Mouse (Mus musculus) testis, adult 2 months (tissue): ENCODE data around the gene Cnnm4.

Source experiments
- CTCF ChIP-seq: fragments of 200-500 bp; IDR thresholded peaks from 2 replicates; pipeline ENCODE4 v1.5.1; 2012; ENCODE audit warnings: low read depth, mild to moderate bottlenecking, inconsistent platforms, low read length, moderate library complexity; ENCODE audit not compliant: control insufficient read depth, insufficient read depth, insufficient replicate concordance
- POLR2A ChIP-seq: fragments of 200-500 bp; IDR thresholded peaks from 2 replicates; pipeline ENCODE4 v1.6.1; 2012; ENCODE audit warnings: low read depth, mild to moderate bottlenecking, inconsistent platforms, low read length, moderate library complexity; ENCODE audit not compliant: control insufficient read depth

DNA sequence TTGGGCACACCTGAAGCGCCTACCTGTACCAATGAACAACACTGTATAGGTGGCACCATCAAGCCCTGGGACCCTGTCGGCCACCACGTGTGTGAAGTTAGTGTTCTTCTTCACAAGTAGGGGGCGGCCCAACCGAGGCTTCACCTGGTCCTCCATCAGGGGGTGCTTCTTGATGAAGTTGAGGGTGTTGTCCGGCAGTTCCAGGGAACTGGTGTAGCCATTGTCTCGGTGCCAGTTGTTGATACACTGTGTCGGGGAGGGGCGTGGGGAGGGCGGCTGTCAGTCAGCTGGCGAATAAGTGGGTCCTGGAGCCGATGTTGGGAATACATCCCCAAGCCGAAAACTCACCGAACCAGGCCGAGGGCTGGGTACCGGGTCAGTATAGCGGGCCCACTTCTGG lies 80.5 kb downstream of the Cnnm4 start:
- TF ChIP-seq CTCF (no peak), POLR2A (no peak)
